Mouse (Mus musculus): ENCODE measurements around the gene Olfr741.

The Olfr741 gene

GRCm38 (mm10) chr14:50472438-50472837 lies at the start of gene Olfr741:
TSS of gene Olfr741 (plus strand) at chr14:50472738.
- no peak for DNase-seq (ENCODE audit: low spot score in 2 of 2)

- no peak for DNase-seq (ENCODE audit: low spot score in 2 of 2)
These were observed 27.3 kb upstream of the Olfr741 start, which contains the start of gene Olfr740 for GRCm38 (mm10) chr14:50445245-50445644. TSS of gene Olfr740 (plus strand) at chr14:50445545.

GRCm38 (mm10) chr14:50478406-50478805 lies 5.9 kb downstream of the Olfr741 start:
- DNase-seq (ENCODE audit: low spot score in 2 of 2) = no peak

GRCm38 (mm10) chr14:50503300-50503699 lies 30.8 kb downstream of the Olfr741 start, which contains the start of gene Olfr742:
TSS of gene Olfr742 (plus strand) at chr14:50503600.
- no peak for DNase-seq (ENCODE audit: low spot score in 2 of 2)

- no peak for DNase-seq (ENCODE audit: low spot score in 2 of 2)
These were observed 49.0 kb downstream of the Olfr741 start, which contains the start of gene Olfr743 for GRCm38 (mm10) chr14:50521539-50521938. TSS of gene Olfr743 (plus strand) at chr14:50521839.

All from urinary bladder, adult 18-20 months (tissue).